Mouse (Mus musculus) C2C12 (cell line): ENCODE measurements around the gene Blnk. TPM values are rescaled to one million over a fixed set of nuclear protein-coding genes. Genes with fewer than 3 reads are reported as not detected.

Experiments used
- H3K27me3 ChIP-seq: one replicate; pipeline ENCODE4 v1.6.1; 2011; ENCODE audit not compliant: control insufficient read depth, insufficient read depth, insufficient read length
- H3K36me3 ChIP-seq: one replicate; pipeline ENCODE4 v1.6.1; 2011; ENCODE audit not compliant: control insufficient read depth, insufficient read depth
- H3K4me3 ChIP-seq: one replicate; pipeline ENCODE4 v1.5.1; 2011; ENCODE audit warnings: mild to moderate bottlenecking, control low read depth; ENCODE audit not compliant: poor library complexity, insufficient read depth, severe bottlenecking
- H3K79me2 ChIP-seq: one replicate; pipeline ENCODE4 v1.6.1; 2011; ENCODE audit not compliant: control insufficient read depth, insufficient read depth
- H3K79me3 ChIP-seq: one replicate; pipeline ENCODE4 v1.6.1; 2011; ENCODE audit warnings: low read depth, control low read depth
- H3ac ChIP-seq: one replicate; pipeline ENCODE3; 2011; ENCODE audit warnings: low read depth; ENCODE audit not compliant: control insufficient read depth, insufficient read length
- CEBPB ChIP-seq: IDR thresholded peaks from one replicate; pipeline ENCODE4 v1.6.1; 2011; ENCODE audit warnings: low read depth, mild to moderate bottlenecking, control low read depth, moderate library complexity
- CTCF ChIP-seq: IDR thresholded peaks from one replicate; pipeline ENCODE4 v1.5.1; 2011; ENCODE audit not compliant: control insufficient read depth, insufficient read depth, insufficient read length
- FOSL1 ChIP-seq: IDR thresholded peaks from one replicate; pipeline ENCODE4 v1.8.0; 2011; ENCODE audit warnings: mild to moderate bottlenecking, low read length; ENCODE audit not compliant: poor library complexity, insufficient read depth, severe bottlenecking
- MAX ChIP-seq: IDR thresholded peaks from one replicate; pipeline ENCODE4 v1.6.1; 2011; ENCODE audit warnings: mild to moderate bottlenecking, control low read depth
- MYOD1 ChIP-seq: IDR thresholded peaks from one replicate; pipeline ENCODE4 v1.6.1; 2011; ENCODE audit warnings: low read depth; ENCODE audit not compliant: control insufficient read depth, insufficient read length
- MYOG ChIP-seq: IDR thresholded peaks from one replicate; pipeline ENCODE4 v1.6.1; 2011; ENCODE audit not compliant: control insufficient read depth, insufficient read length; ENCODE audit errors: extremely low read depth
- USF1 ChIP-seq: IDR thresholded peaks from one replicate; pipeline ENCODE4 v1.6.1; 2011; ENCODE audit warnings: low read depth, mild to moderate bottlenecking, control low read depth, moderate library complexity
- polyA plus RNA-seq: library from polyadenylated mRNA; unstranded; fragments of >200 nt; fragmentation: generic; extraction: Trizol; gene quantifications from one replicate; pipeline ENCODE4 v1.2.1, GENCODE M21; 2012; ENCODE audit warnings: missing spikeins

Blnk gene
- polyA plus RNA-seq, 1 experiment = 6.5 TPM

DNA sequence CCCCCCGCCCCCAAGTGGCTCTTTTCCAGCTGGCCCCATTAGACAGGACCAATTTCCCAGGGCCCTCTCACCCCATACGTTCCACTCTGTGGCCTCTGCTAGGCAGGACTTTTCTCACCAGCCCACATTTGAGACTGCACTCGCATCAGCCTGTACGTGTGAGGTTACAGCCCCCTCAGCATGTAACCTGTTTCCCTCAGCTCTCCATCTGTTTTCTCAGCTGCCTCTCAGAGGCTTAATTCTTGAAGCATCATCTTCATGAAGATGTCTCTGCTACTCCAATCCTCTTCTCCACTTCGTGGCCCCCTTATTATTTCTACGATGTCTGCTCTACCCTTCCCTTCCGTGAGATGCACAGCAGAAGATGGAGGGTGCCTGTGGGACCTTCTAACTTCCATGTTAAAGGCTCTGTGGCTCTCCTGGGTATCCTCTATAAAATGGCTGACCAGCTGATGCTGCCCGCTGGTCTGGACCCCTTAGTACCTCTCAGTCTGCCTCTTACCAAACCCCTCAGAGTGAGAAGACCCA lies 1.8 kb downstream of the Blnk start:
- no peak for TF ChIP-seq FOSL1
- no peak for TF ChIP-seq MAX
- TF ChIP-seq CTCF = no peak
- no peak for TF ChIP-seq CEBPB
- Histone ChIP-seq H3K79me3 (peaks cover 8% of the 10 kb centered on the region), H3K79me2 (peaks cover 50% of the 10 kb centered on the region), H3K4me3 (peak overlapping the region; percentile 16), H3K27me3 (no peaks in the 10 kb centered on the region), H3ac (no peak overlapping the region), H3K36me3 (no peaks in the 10 kb centered on the region)

DNA sequence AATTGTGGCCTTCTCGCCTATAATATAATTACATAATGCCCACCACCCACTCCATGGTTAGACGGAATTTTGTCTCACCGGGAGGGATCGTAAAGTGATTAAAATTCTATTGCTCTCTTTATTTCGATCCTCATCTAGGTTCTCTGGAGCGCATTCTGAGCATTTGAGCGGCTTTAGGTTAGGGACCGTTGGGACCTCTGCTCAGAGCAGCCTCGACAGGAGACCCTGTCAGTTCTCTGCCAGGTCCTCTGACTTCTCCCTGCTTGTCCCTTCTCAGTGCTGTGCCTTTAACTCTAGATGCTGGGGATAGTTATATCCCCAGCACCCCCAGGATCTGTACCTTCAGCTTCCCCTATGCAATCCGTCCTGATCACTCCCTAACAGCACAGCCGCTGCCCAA lies 2.2 kb downstream of the Blnk start:
- peaks cover 51% of the 10 kb centered on the region for H3K79me2 ChIP-seq
- no peak overlapping the region for H3ac ChIP-seq
- H3K27me3 ChIP-seq = no peaks in the 10 kb centered on the region
- no peaks in the 10 kb centered on the region for H3K36me3 ChIP-seq
- TF ChIP-seq USF1 = no peak
- TF ChIP-seq MYOD1 = no peak
- TF ChIP-seq MYOG = no peak
- TF ChIP-seq CTCF = no peak
- TF ChIP-seq CEBPB = no peak
- TF ChIP-seq FOSL1 = no peak
- no peak for TF ChIP-seq MAX
- H3K4me3 ChIP-seq = no peak overlapping the region
- H3K79me3 ChIP-seq = peaks cover 8% of the 10 kb centered on the region

DNA sequence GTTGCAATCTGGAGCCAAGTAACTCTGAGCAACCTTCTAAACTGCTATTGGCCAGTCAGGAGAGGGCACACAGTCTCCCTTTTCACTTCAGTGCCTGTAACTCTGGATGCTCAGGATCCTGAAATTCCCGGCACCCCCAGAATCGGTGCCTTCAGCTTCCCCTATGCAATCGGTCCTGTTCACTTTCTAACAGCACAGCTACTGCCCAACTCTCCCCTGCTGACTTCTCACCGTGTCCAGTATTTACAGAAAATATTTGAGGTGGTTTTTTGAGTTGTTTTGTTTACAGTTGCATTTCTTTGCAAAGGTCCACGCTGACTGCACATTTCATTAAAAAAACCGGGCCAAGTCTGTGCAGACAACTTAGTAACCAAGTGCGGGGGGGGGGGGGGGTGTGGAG lies 2.7 kb downstream of the Blnk start:
- peaks cover 51% of the 10 kb centered on the region for H3K79me2 ChIP-seq
- H3K4me3 ChIP-seq = no peak overlapping the region
- no peaks in the 10 kb centered on the region for H3K27me3 ChIP-seq
- TF ChIP-seq CEBPB (no peak), MYOD1 (no peak), USF1 (no peak), CTCF (no peak), MYOG (no peak), FOSL1 (no peak), MAX (no peak)
- H3K36me3 ChIP-seq = no peaks in the 10 kb centered on the region
- peaks cover 8% of the 10 kb centered on the region for H3K79me3 ChIP-seq
- H3ac ChIP-seq = no peak overlapping the region

DNA sequence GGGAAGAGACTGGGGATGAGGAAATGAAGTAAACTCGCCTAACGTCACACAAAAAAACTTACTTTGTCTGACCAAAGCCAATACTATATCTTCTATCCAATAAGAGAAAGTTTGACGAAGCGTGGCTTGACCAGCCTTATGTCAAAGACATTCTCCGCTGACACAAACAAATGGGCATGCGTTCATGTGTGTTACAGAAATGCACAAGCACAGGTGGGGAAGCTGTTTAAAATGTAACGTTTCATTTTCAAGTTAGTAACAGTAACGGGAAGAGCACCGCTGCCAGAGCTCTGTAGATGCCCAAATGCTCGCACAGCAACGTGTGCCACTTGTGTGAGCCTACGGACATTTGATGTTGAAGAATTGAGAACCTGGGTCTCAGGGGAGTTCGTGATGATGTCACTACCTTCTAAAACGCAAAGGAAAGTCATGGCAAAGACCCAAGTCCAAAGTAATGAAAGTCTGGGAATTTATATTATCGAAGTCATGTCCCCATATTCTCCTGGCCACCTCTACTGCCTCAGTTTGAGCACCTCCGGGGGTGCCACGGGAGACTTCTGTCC lies 3.5 kb downstream of the Blnk start:
- no peak overlapping the region for H3ac ChIP-seq
- no peaks in the 10 kb centered on the region for H3K36me3 ChIP-seq
- peaks cover 8% of the 10 kb centered on the region for H3K79me3 ChIP-seq
- TF ChIP-seq CTCF (no peak), MYOD1 (no peak), MAX (no peak), CEBPB (no peak)
- H3K4me3 ChIP-seq = no peak overlapping the region
- no peaks in the 10 kb centered on the region for H3K27me3 ChIP-seq
- peaks cover 51% of the 10 kb centered on the region for H3K79me2 ChIP-seq

DNA sequence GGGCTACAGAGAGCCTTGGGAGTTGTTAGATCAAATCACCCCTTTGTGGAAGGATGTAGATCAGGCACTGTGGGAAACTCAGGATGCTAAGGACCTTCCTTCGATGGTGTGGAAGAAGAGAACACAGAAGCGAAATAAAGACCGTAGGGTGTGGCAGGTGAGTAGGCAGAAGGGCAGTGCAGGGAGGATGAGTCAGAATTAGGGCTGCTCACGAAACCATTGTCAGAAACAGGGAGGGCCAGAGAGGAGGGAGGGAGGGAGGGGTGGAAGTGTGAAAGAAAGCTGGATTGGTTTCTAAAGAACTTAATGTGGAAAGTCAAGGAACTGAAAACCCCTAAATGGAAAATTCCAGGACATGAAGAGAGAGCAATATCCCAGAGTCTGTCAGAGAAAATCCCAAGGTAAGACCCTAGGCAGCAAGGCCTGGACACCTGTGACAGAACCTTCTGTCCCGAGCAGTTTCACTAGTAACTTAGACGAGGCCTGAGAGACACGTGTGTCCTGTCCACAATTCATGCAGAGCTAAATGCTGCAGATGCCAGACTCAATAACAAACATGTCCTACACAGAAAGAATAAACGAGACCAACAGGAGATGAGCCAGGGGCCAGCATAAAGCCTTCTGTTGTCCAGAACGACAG lies 4.3 kb downstream of the Blnk start:
- no peak overlapping the region for H3ac ChIP-seq
- H3K79me2 ChIP-seq = peaks cover 51% of the 10 kb centered on the region
- peaks cover 8% of the 10 kb centered on the region for H3K79me3 ChIP-seq
- H3K27me3 ChIP-seq = no peaks in the 10 kb centered on the region
- H3K4me3 ChIP-seq = no peak overlapping the region
- TF ChIP-seq MAX = peak; percentile 49
- TF ChIP-seq MYOD1 = peak; percentile 33
- TF ChIP-seq CEBPB = no peak
- H3K36me3 ChIP-seq = no peaks in the 10 kb centered on the region

DNA sequence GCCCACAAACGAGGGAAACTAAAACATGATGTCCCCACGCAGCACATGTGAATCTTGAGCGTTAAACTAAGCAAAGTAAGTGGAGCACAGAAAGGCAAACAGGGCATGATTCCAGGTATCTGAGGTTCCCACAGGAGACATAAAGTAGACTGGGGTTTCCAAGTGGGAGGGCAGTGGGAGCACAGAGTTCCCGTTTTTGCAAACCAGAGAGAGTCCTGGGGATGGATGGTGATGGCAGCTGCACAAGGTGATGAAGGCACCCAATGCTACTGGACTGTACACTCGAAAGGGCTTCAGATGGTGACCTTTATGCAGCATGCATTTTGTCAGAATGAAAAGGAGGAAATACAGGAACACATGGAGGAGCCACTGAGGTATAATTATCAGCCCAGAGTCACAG lies 5.5 kb downstream of the Blnk start:
- peaks cover 51% of the 10 kb centered on the region for H3K79me2 ChIP-seq
- peaks cover 8% of the 10 kb centered on the region for H3K79me3 ChIP-seq
- no peak for TF ChIP-seq CTCF
- no peak for TF ChIP-seq MYOG
- TF ChIP-seq MAX = no peak
- no peak for TF ChIP-seq FOSL1
- no peaks in the 10 kb centered on the region for H3K27me3 ChIP-seq
- no peak overlapping the region for H3ac ChIP-seq
- no peaks in the 10 kb centered on the region for H3K36me3 ChIP-seq
- no peak overlapping the region for H3K4me3 ChIP-seq
